Mouse (Mus musculus) hindbrain, embryonic 16.5 days (tissue): ENCODE results near the gene Fubp1. TPM values are rescaled to one million over a fixed set of nuclear protein-coding genes. Genes with fewer than 3 reads are reported as not detected.

Source experiments
- ATAC-seq: fragments of 200-750 bp; cut with Nextera tagmentation; 2 replicates; pipeline ENCODE4 v1.8.0; 2017; ENCODE audit warnings: moderate TSS enrichment, moderate library complexity
- H3K27ac ChIP-seq: fragments of 300-500 bp; sonication (generic); 2 replicates; pipeline ENCODE4 v1.5.1; 2014; ENCODE audit warnings: low read depth, mild to moderate bottlenecking, control low read depth, low read length, moderate library complexity
- H3K27me3 ChIP-seq: fragments of 300-500 bp; sonication (generic); replicated peaks from 2 replicates; pipeline ENCODE4 v1.6.1; 2014; ENCODE audit warnings: low read length; ENCODE audit not compliant: control insufficient read depth, insufficient read depth
- H3K36me3 ChIP-seq: fragments of 300-500 bp; sonication (generic); 2 replicates; pipeline ENCODE4 v1.6.1; 2014; ENCODE audit warnings: mild to moderate bottlenecking, low read length, moderate library complexity, mixed read lengths; ENCODE audit not compliant: control insufficient read depth, insufficient read depth
- H3K4me1 ChIP-seq: fragments of 300-500 bp; sonication (generic); 2 replicates; pipeline ENCODE4 v1.6.1; 2014; ENCODE audit warnings: low read depth, low read length; ENCODE audit not compliant: control insufficient read depth, insufficient read depth
- H3K4me2 ChIP-seq: fragments of 300-500 bp; sonication (generic); 2 replicates; pipeline ENCODE4 v1.6.1; 2014; ENCODE audit warnings: mild to moderate bottlenecking, low read length, control low read depth, moderate library complexity
- H3K4me3 ChIP-seq: fragments of 300-500 bp; sonication (generic); 2 replicates; pipeline ENCODE4 v1.5.1; 2014; ENCODE audit warnings: mild to moderate bottlenecking, low read length, control low read depth, moderate library complexity
- H3K9ac ChIP-seq: fragments of 300-500 bp; sonication (generic); 2 replicates; pipeline ENCODE4 v1.6.1; 2014; ENCODE audit warnings: low read depth, mild to moderate bottlenecking, control low read depth, low read length, moderate library complexity
- H3K9me3 ChIP-seq: fragments of 300-500 bp; sonication (generic); 2 replicates; pipeline ENCODE4 v1.6.1; 2014; ENCODE audit warnings: mild to moderate bottlenecking, low read length, moderate library complexity; ENCODE audit not compliant: control insufficient read depth
- WGBS: fragments of 180-500 bp; shearing (Covaris S2); extraction: QIAGEN DNeasy Blood & Tissue Kit; methylation state at CpG from one replicate; pipeline ENCODE4 v1.1.7; 2014; 5-methylcytosine and 5-hydroxymethylcytosine counted together
- polyA plus RNA-seq: library from polyadenylated mRNA; unstranded; fragments of >200 nt; fragmentation: Nextera tagmentation; extraction: Ambion mirVana; gene quantifications from 2 replicates; pipeline ENCODE4 v1.2.1, GENCODE M21; 2015

The Fubp1 gene
- polyA plus RNA-seq, 1 experiment from 2014 or later, result 168 TPM

DNA sequence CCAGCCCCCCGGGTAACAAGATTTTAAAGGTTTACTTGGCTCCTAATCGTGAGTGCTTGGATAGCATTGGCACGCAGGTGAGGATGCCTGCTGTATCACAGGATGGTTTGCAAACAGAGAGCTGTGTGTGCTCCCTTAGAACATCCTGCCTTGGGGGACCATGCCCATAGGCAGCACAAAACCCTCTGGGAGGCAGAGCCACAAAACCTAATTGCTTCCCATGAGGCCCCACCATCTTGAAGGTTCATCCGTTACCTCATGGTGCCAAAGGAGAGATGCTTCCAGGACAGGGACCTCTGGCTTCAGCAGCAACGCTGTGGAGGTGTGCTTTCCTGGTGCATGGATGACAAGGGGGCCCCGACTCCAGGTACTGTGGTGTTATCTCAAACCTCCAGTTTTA, 61.7 kb downstream of the Fubp1 start:
- H3K4me2 ChIP-seq, result no peak overlapping the region
- no peak overlapping the region for H3K4me3 ChIP-seq
- H3K27ac ChIP-seq, result no peak overlapping the region
- ATAC-seq, result no peak
- H3K36me3 ChIP-seq, result peaks cover 14% of the 10 kb centered on the region
- no peaks in the 10 kb centered on the region for H3K9me3 ChIP-seq
- H3K27me3 ChIP-seq, result peaks cover 3% of the 10 kb centered on the region
- 83% methylated on average over 6 of the region's 6 CpGs for WGBS
- H3K4me1 ChIP-seq, result no peaks in the 10 kb centered on the region
- H3K9ac ChIP-seq, result no peak overlapping the region

DNA sequence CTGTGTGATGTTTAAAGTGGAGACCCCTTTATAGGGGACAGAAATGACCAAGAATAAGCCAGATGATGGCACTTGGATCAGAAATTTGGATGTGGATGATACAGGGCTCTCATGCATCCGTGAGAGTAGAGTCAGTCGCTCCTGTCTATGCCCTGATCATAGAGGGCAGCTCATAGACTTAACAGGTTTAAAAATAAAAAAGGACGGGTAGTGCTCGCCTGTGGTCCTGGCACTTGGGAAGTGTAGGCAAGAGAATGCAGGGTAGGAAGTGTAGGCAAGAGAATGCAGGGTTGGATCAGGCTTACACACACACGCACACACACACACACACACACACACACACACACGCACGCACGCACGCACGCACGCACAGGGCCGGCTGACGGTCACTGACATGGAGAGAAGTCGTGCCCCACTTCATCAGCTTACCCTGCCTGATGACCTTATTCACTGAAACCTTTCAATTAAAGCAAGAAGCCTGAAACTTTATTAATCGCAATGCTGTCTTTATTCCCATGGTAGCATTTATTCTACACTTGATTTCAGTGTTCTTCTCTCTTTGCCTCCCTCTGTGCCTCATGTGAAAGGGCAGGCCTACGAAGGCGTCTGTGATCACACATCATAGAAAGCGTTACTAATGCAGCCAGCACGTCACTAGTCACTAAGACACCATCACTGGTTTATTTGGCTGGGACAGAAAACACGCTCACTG, 62.9 kb downstream of the Fubp1 start:
- WGBS, result 77% methylated on average over 19 of the region's 20 CpGs
- no peaks in the 10 kb centered on the region for H3K27me3 ChIP-seq
- H3K9ac ChIP-seq, result no peak overlapping the region
- no peak for ATAC-seq
- no peaks in the 10 kb centered on the region for H3K4me1 ChIP-seq
- no peak overlapping the region for H3K27ac ChIP-seq
- no peak overlapping the region for H3K4me3 ChIP-seq
- H3K9me3 ChIP-seq, result no peaks in the 10 kb centered on the region
- no peak overlapping the region for H3K4me2 ChIP-seq
- peaks cover 14% of the 10 kb centered on the region for H3K36me3 ChIP-seq

DNA sequence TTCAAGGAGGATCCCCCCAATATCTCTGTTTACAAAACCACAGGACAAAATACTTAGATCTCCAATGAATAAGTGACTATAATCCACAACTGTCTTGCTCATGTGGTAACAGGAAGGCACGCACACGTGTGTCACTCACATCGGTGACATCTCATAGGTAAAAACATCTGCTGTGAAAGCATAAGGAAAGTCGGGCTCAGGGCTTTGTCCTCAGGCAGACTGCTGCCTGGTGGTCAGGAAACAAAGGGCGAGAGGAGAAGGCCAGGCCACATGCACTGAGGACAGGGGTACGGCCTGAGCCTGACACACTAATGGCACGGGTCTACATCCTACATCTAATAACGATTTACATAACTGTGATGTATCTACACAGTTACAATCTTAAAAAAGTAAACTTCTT, 64.8 kb downstream of the Fubp1 start:
- H3K9ac ChIP-seq, result no peak overlapping the region
- H3K27me3 ChIP-seq, result no peaks in the 10 kb centered on the region
- H3K4me3 ChIP-seq, result no peak overlapping the region
- H3K4me1 ChIP-seq, result no peaks in the 10 kb centered on the region
- ATAC-seq, result no peak
- H3K36me3 ChIP-seq, result peaks cover 14% of the 10 kb centered on the region
- H3K9me3 ChIP-seq, result no peaks in the 10 kb centered on the region
- WGBS, result 66% methylated on average over 8 of the region's 8 CpGs
- H3K27ac ChIP-seq, result no peak overlapping the region
- no peak overlapping the region for H3K4me2 ChIP-seq

DNA sequence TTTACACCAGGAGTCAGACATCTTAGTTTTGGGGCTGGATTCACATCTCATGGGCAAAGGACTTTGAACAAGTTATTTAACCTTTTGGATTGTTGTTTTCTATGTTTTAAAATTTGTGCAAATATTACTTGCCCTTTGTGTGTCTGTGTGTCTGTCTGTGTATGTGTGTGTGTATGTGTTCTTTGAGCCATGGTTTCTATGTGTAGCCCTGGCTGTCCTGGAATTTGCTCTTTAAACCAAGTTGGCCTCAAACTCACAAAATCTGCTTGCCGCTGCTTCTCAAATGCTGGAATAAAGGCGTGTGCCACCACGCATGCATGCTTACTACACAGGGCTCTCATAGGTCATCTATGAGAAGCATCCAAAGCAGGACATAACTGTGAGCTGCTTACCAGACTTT, 66.7 kb downstream of the Fubp1 start:
- Histone ChIP-seq H3K4me3 (no peak overlapping the region), H3K9ac (no peak overlapping the region), H3K4me1 (no peaks in the 10 kb centered on the region), H3K4me2 (no peak overlapping the region), H3K27ac (no peak overlapping the region), H3K9me3 (no peaks in the 10 kb centered on the region), H3K27me3 (no peaks in the 10 kb centered on the region), H3K36me3 (peaks cover 14% of the 10 kb centered on the region)
- WGBS, result 90% methylated on average over 3 of the region's 3 CpGs
- no peak for ATAC-seq

DNA sequence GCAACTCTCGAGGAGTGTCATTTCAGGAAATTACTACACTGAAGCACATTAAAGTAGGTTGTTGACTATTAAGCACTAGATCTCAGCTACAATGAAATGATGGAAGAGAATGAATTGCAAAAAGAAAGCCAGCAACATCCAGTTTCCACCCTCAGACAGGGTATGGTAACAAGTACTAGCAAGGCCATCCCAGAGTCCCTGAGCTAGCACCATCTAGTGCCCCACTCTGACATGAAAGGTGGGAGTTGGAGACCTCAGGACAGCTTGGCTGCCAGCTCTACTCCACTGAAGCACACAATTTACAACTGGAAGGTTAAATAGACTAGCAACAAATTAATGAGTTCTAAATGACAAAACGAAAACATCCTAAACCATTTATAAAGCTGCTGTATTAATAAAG, 67.7 kb downstream of the Fubp1 start:
- ATAC-seq, result no peak
- H3K4me2 ChIP-seq, result no peak overlapping the region
- no peaks in the 10 kb centered on the region for H3K9me3 ChIP-seq
- no peak overlapping the region for H3K4me3 ChIP-seq
- H3K4me1 ChIP-seq, result no peaks in the 10 kb centered on the region
- H3K9ac ChIP-seq, result no peak overlapping the region
- H3K36me3 ChIP-seq, result peaks cover 24% of the 10 kb centered on the region
- no peak overlapping the region for H3K27ac ChIP-seq
- no peaks in the 10 kb centered on the region for H3K27me3 ChIP-seq
- 96% methylated on average over 2 of the region's 2 CpGs for WGBS

DNA sequence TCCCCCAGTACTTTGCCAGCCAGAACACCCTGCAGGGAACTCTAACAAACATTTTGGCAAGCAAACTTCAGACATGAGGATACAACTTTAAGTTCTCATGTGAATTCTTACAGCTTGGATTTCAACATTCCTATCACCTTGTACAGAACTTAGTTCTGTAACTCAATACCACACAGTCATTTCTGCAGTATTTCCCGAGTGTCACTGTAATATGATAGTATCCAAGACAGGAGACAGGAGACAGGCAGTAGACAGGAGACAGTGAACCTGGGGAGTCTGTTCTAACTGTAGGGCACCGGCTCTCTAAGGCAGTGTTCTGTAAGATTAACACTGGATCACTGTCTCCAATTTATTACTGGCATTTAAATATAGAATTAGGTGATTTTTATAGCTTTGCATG, 68.2 kb downstream of the Fubp1 start:
- no peak for ATAC-seq

DNA sequence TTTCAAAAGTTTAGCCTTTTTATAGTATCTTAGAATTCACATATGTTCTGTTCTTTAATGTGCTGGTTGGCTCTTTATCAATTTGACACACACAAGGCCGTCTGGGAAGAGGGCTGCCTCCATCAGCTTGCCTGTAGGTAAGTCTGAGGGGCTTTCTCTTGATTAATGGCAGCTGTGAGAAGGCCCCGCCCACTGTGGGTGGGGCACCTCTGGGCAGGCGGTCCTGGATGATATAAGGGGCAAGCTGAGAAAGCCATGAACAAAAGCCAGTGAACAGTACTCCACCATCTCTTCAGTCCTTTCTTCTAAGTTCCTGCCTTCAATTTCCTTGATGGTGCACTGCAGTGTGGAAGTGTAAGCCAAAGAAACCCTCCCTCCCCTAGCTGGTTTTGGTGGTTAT, 71.9 kb downstream of the Fubp1 start:
- no peak overlapping the region for H3K27ac ChIP-seq
- no peaks in the 10 kb centered on the region for H3K4me1 ChIP-seq
- H3K4me2 ChIP-seq, result no peak overlapping the region
- ATAC-seq, result no peak
- H3K9me3 ChIP-seq, result no peaks in the 10 kb centered on the region
- H3K27me3 ChIP-seq, result no peaks in the 10 kb centered on the region
- H3K4me3 ChIP-seq, result no peak overlapping the region
- no peak overlapping the region for H3K9ac ChIP-seq
- peaks cover 18% of the 10 kb centered on the region for H3K36me3 ChIP-seq
- WGBS, result 36% methylated on average over 3 of the region's 3 CpGs

More for the DNA sequence above, 68.2 kb downstream of the Fubp1 start:
- Histone ChIP-seq H3K4me2 (no peak overlapping the region), H3K4me1 (no peaks in the 10 kb centered on the region), H3K9me3 (no peaks in the 10 kb centered on the region), H3K27ac (no peak overlapping the region), H3K4me3 (no peak overlapping the region), H3K9ac (no peak overlapping the region), H3K27me3 (no peaks in the 10 kb centered on the region), H3K36me3 (peaks cover 28% of the 10 kb centered on the region)
- WGBS, result 86% methylated on average over 2 of the region's 2 CpGs

DNA sequence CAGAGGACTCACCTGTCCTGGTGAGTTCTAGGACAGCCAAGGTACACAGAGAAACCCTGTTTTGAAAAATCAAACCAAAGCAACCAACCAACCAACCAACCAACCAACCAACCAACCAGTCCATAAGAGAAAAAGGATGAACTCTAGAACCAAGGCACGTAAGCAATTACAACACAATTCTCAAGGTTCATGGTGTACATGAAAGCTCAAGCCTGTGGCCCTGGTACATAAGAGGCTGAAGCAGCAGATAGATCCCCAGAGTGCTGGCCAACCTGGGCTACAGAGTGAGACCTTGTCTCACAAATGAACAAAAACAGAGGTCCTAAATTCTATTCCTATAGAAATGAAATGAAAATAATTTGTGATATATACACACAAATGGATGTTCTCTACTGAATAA, 74.1 kb downstream of the Fubp1 start:
- Histone ChIP-seq H3K9me3 (no peaks in the 10 kb centered on the region), H3K27ac (no peak overlapping the region), H3K4me3 (no peak overlapping the region), H3K4me1 (no peaks in the 10 kb centered on the region), H3K36me3 (peaks cover 26% of the 10 kb centered on the region), H3K9ac (no peak overlapping the region), H3K27me3 (no peaks in the 10 kb centered on the region), H3K4me2 (no peak overlapping the region)
- no peak for ATAC-seq
- 100% methylated on average over 1 of the region's 1 CpGs for whole genome bisulfite sequencing

DNA sequence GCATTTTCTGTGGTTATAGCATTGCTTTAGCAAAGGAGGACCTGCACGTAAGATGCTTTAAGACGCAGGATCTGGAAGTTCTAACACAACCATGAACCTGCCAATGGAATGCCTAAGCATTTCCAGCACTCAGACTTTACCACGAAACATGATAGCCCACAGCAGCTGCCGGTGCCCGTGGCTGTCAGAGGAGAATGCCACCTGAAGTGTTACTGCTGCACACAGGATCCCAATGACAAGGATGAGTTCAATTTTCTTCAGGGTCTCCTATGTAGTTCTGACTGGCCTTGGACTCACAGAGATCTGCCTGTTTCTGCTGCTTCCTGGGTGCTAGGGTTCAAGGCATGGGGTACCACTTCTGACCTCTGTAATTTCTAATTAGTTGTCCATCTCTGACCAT, 74.5 kb downstream of the Fubp1 start:
- Histone ChIP-seq H3K4me3 (no peak overlapping the region), H3K27ac (no peak overlapping the region), H3K9ac (no peak overlapping the region), H3K4me1 (no peaks in the 10 kb centered on the region), H3K36me3 (peaks cover 26% of the 10 kb centered on the region), H3K27me3 (no peaks in the 10 kb centered on the region), H3K9me3 (no peaks in the 10 kb centered on the region), H3K4me2 (no peak overlapping the region)
- no peak for ATAC-seq
- WGBS, result 95% methylated on average over 5 of the region's 5 CpGs
